Mouse (Mus musculus) thymus, adult 2 months (tissue): ENCODE data around the gene Arhgef7.

Experiments used
- CTCF ChIP-seq: fragments of 200-500 bp; IDR thresholded peaks from 2 replicates; pipeline ENCODE4 v1.5.1; 2012; ENCODE audit warnings: mild to moderate bottlenecking, control low read depth, low read length, moderate library complexity, borderline replicate concordance; ENCODE audit not compliant: control insufficient read depth, poor library complexity, insufficient read depth; ENCODE audit errors: extremely low read depth
- POLR2A ChIP-seq: fragments of 200-500 bp; IDR thresholded peaks from 2 replicates; pipeline ENCODE4 v1.6.1; 2012; ENCODE audit warnings: mild to moderate bottlenecking, low read length, control low read depth, moderate library complexity; ENCODE audit not compliant: control insufficient read depth, poor library complexity, insufficient read depth; ENCODE audit errors: extremely low read depth

DNA sequence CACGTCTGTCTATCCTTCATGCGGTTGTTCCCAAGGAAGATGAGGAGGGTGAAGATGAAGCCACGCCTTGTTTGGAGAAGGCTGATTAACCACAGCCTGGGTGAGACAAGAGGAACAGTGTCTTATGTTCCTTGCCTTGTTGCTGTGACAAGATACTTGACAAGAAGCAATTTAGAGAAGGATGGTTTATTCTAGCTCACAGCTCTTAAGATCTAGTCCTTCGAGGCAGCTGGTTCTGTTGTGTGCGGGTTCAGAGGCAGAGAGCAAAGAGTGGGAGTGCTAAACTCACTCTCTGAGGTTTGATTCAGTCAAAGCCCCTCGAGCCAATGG is 26.5 kb upstream of the Arhgef7 start, which contains the start of gene 1700016D06Rik:
- TF ChIP-seq POLR2A (no peak), CTCF (no peak)
